Mouse (Mus musculus): Measurements from ENCODE around the gene Klhl31.

DNA sequence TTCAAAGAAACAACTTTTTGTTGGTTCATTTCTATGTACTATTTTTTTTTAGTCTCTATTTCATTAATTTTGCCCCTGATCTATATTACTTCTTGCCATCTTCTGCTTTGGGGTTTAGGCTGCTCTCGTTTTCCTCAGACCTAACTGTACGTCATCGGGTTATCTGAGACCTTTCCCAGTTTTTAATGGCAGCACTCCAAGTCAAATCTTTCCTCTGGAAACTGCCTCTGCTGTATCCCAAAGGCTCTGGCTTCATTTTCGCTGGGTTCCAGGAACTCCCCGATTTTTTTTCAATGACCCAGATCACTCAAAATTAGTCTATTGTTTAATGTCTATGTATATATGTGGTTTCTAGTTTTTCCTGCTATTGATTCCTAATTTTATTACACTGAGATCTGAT is 6.6 kb upstream of the Klhl31 start:
- no peak for TF ChIP-seq POLR2A (IDR thresholded peaks at IDR 0.05; ENCODE audit: borderline replicate concordance, extremely low read depth, insufficient read depth, insufficient read length, poor library complexity, severe bottlenecking)
- no peak for TF ChIP-seq CTCF (IDR thresholded peaks at IDR 0.05; ENCODE audit: borderline replicate concordance, extremely low read depth, insufficient read depth, insufficient read length)

Data from brain, embryonic 14.5 days (tissue).